Mouse (Mus musculus) stomach, embryonic 16.5 days (tissue): ENCODE results near the gene Hk1. TPM values are rescaled to one million over a fixed set of nuclear protein-coding genes. Genes with fewer than 3 reads are reported as not detected.

Source experiments
- ATAC-seq: fragments of 200-750 bp; cut with Nextera tagmentation; 2 replicates; pipeline ENCODE4 v1.8.0; 2017; ENCODE audit warnings: moderate number of reproducible peaks, moderate TSS enrichment; ENCODE audit not compliant: insufficient read depth, low FRiP score
- H3K27ac ChIP-seq: fragments of 300-500 bp; sonication (generic); 2 replicates; pipeline ENCODE4 v1.5.1; 2014; ENCODE audit warnings: low read length
- H3K27me3 ChIP-seq: fragments of 300-500 bp; sonication (generic); 2 replicates; pipeline ENCODE4 v1.6.1; 2014; ENCODE audit warnings: low read length, control low read depth, mixed read lengths; ENCODE audit not compliant: control insufficient read depth, insufficient read depth
- H3K36me3 ChIP-seq: fragments of 300-500 bp; sonication (generic); 2 replicates; pipeline ENCODE4 v1.6.1; 2014; ENCODE audit warnings: low read length; ENCODE audit not compliant: control insufficient read depth, insufficient read depth
- H3K4me1 ChIP-seq: fragments of 300-500 bp; sonication (generic); 2 replicates; pipeline ENCODE4 v1.6.1; 2014; ENCODE audit warnings: low read length, control low read depth, mixed read lengths; ENCODE audit not compliant: control insufficient read depth, insufficient read depth
- H3K4me2 ChIP-seq: fragments of 300-500 bp; sonication (generic); 2 replicates; pipeline ENCODE4 v1.6.1; 2014; ENCODE audit warnings: low read depth, low read length, mixed read lengths
- H3K4me3 ChIP-seq: fragments of 300-500 bp; sonication (generic); replicated peaks from 2 replicates; pipeline ENCODE4 v1.5.1; 2014; ENCODE audit warnings: mild to moderate bottlenecking, low read length
- H3K9ac ChIP-seq: fragments of 300-500 bp; sonication (generic); 2 replicates; pipeline ENCODE4 v1.6.1; 2014; ENCODE audit warnings: low read length
- H3K9me3 ChIP-seq: fragments of 300-500 bp; sonication (generic); replicated peaks from 2 replicates; pipeline ENCODE4 v1.6.1; 2016; ENCODE audit warnings: low read length, control low read depth; ENCODE audit not compliant: control insufficient read depth
- WGBS: fragments of 180-500 bp; shearing (Covaris S2); extraction: QIAGEN DNeasy Blood & Tissue Kit; methylation state at CpG from one replicate; pipeline ENCODE4 v1.1.7; 2014; 5-methylcytosine and 5-hydroxymethylcytosine counted together
- polyA plus RNA-seq: library from polyadenylated mRNA; unstranded; fragments of >200 nt; fragmentation: Nextera tagmentation; extraction: Ambion mirVana; gene quantifications from 2 replicates; pipeline ENCODE4 v1.2.1, GENCODE M21; 2015

Gene Hk1
- polyA plus RNA-seq, 1 experiment from 2014 or later: 55.0 TPM

DNA sequence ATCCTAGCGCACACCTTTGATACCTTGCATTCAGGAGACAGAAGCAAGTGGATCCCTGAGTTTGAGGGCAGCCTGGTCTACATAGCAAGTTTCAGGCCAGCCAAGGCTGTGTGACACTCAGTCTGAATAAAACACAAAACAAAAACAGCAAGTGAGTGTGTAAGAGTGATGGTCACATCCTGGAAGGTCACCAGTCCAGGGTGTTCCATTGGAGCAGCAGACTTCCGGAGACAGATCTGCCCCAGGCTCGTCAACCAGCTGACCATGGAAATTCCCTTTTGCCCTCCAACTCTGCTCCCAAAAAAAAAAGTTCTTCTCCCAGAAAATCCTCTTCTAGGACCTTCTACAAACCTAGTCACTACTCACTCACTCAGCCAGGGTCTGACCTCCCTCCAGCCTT is 147.9 kb downstream of the Hk1 start:
- H3K27ac ChIP-seq: 0 out of 2 replicates have a peak overlapping the region, but pooled peaks have one; percentile 14
- WGBS: 68% methylated on average over 3 of the region's 3 CpGs

GRCm38 (mm10) chr10:62231395-62231732 is 148.3 kb downstream of the Hk1 start:
- H3K4me3 ChIP-seq: peak overlapping the region; percentile 77
- H3K4me1 ChIP-seq: peaks cover 23% of the 10 kb centered on the region
- H3K9me3 ChIP-seq: no peaks in the 10 kb centered on the region
- WGBS: 3% methylated on average over 13 of the region's 13 CpGs
- no peaks in the 10 kb centered on the region for H3K36me3 ChIP-seq
- no peaks in the 10 kb centered on the region for H3K27me3 ChIP-seq
- ATAC-seq: no peak
- H3K4me2 ChIP-seq: peak overlapping the region; percentile 90
- H3K9ac ChIP-seq: peak overlapping the region; percentile 67
- H3K27ac ChIP-seq: 0 out of 2 replicates have a peak overlapping the region, but pooled peaks have one; percentile 14

More for the DNA sequence above, 147.9 kb downstream of the Hk1 start:
- Histone ChIP-seq H3K36me3 (no peaks in the 10 kb centered on the region), H3K9me3 (no peaks in the 10 kb centered on the region), H3K4me1 (peaks cover 23% of the 10 kb centered on the region), H3K27me3 (no peaks in the 10 kb centered on the region), H3K4me2 (no peak overlapping the region), H3K4me3 (no peak overlapping the region), H3K9ac (no peak overlapping the region)
- no peak for ATAC-seq

- Histone ChIP-seq H3K9me3 (no peaks in the 10 kb centered on the region), H3K9ac (peak within 1 kb of the TSS; percentile 86), H3K4me3 (peak within 1 kb of the TSS; percentile 77), H3K36me3 (no peaks in the 10 kb centered on the region), H3K27me3 (no peaks in the 10 kb centered on the region), H3K4me1 (peaks cover 23% of the 10 kb centered on the region), H3K27ac (peak within 1 kb of the TSS; percentile 15; the same call in 1 of the 2 replicates), H3K4me2 (peak within 1 kb of the TSS; percentile 90)
- under 1% methylated on average over 59 of the region's 59 CpGs for WGBS
- ATAC-seq: peak; percentile 96
Observed at GRCm38 (mm10) chr10:62230708-62231394, 148.9 kb downstream of the Hk1 start, which contains the start of gene Tspan15. TSS of gene Tspan15 (minus strand) at chr10:62231251.

- Histone ChIP-seq H3K27ac (no peak overlapping the region), H3K36me3 (no peaks in the 10 kb centered on the region), H3K4me3 (no peak overlapping the region), H3K27me3 (no peaks in the 10 kb centered on the region), H3K9ac (no peak overlapping the region; the same call in 1 of the 2 replicates), H3K9me3 (no peaks in the 10 kb centered on the region), H3K4me2 (peak overlapping the region; percentile 90), H3K4me1 (peaks cover 32% of the 10 kb centered on the region)
- 55% methylated on average over 6 of the region's 6 CpGs for WGBS
- ATAC-seq: no peak
Observed at GRCm38 (mm10) chr10:62228126-62228525, 151.6 kb downstream of the Hk1 start.

GRCm38 (mm10) chr10:62225839-62226238 is 153.9 kb downstream of the Hk1 start:
- H3K36me3 ChIP-seq: no peaks in the 10 kb centered on the region
- no peaks in the 10 kb centered on the region for H3K27me3 ChIP-seq
- peaks cover 42% of the 10 kb centered on the region for H3K4me1 ChIP-seq
- WGBS: 68% methylated on average over 7 of the region's 7 CpGs
- H3K27ac ChIP-seq: no peak overlapping the region
- no peak overlapping the region for H3K4me3 ChIP-seq
- no peak for ATAC-seq
- H3K9ac ChIP-seq: no peak overlapping the region
- H3K4me2 ChIP-seq: no peak overlapping the region
- no peaks in the 10 kb centered on the region for H3K9me3 ChIP-seq

GRCm38 (mm10) chr10:62224231-62224630 is 155.5 kb downstream of the Hk1 start:
- Histone ChIP-seq H3K27ac (peak overlapping the region; percentile 93), H3K4me1 (peaks cover 44% of the 10 kb centered on the region), H3K4me2 (no peak overlapping the region), H3K36me3 (no peaks in the 10 kb centered on the region), H3K4me3 (no peak overlapping the region), H3K9me3 (no peaks in the 10 kb centered on the region), H3K9ac (0 out of 2 replicates have a peak overlapping the region, but pooled peaks have one; percentile 23), H3K27me3 (no peaks in the 10 kb centered on the region)
- WGBS: 49% methylated on average over 6 of the region's 6 CpGs
- ATAC-seq: no peak

DNA sequence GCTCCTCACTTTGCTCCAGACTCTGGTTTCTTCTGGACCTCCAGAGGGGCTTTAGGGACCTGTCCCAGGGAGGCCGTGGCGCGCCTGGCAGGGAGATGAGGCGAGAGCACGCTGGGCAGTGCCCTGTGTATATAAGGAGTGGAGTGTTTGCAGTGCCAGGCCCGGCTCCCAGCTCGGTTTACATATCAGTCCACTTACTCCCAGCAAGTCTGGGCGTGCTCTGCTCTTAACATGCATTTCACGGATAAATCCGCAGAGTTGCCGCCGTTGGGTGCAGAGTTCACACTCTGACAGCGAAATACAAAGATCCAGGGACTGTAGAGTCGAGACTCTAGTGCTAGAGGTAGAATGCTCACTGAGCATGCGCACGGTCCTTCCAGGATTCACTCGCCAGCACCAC is 156.9 kb downstream of the Hk1 start:
- H3K4me3 ChIP-seq: no peak overlapping the region
- ATAC-seq: peak; percentile 84
- peaks cover 39% of the 10 kb centered on the region for H3K4me1 ChIP-seq
- peak overlapping the region; percentile 56 for H3K9ac ChIP-seq
- H3K27ac ChIP-seq: peak overlapping the region; percentile 93
- H3K27me3 ChIP-seq: no peaks in the 10 kb centered on the region
- 43% methylated on average over 17 of the region's 17 CpGs for WGBS
- H3K9me3 ChIP-seq: no peaks in the 10 kb centered on the region
- H3K36me3 ChIP-seq: no peaks in the 10 kb centered on the region
- H3K4me2 ChIP-seq: peak overlapping the region; percentile 36; the same call in 1 of the 2 replicates

DNA sequence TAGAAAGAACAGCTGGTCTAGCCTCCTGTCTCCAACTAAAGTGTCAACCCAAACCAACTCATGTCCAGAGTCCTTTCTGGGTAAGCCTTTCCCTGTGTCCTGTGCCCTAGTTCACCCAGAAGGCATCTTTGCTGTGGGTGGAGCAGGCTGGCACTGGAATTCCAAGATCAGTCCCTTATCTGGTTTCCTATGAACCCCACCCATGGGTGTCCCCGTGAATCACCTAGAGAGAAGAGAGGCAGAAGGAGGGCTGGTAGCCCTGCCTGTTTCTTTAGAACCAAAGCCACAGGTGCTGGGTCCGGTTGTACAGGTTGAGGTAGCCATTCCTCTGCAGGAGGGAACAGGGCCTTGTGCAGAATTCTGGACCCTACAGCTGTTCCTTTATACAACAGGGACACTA is 158.1 kb downstream of the Hk1 start:
- peaks cover 46% of the 10 kb centered on the region for H3K4me1 ChIP-seq
- no peaks in the 10 kb centered on the region for H3K36me3 ChIP-seq
- H3K27me3 ChIP-seq: no peaks in the 10 kb centered on the region
- ATAC-seq: peak; percentile 36; the same call in 1 of the 2 replicates
- H3K4me3 ChIP-seq: no peak overlapping the region
- H3K9ac ChIP-seq: no peak overlapping the region
- H3K9me3 ChIP-seq: no peaks in the 10 kb centered on the region
- peak overlapping the region; percentile 28; the same call in 1 of the 2 replicates for H3K4me2 ChIP-seq
- WGBS: 52% methylated on average over 2 of the region's 2 CpGs
- peak overlapping the region; percentile 93 for H3K27ac ChIP-seq

DNA sequence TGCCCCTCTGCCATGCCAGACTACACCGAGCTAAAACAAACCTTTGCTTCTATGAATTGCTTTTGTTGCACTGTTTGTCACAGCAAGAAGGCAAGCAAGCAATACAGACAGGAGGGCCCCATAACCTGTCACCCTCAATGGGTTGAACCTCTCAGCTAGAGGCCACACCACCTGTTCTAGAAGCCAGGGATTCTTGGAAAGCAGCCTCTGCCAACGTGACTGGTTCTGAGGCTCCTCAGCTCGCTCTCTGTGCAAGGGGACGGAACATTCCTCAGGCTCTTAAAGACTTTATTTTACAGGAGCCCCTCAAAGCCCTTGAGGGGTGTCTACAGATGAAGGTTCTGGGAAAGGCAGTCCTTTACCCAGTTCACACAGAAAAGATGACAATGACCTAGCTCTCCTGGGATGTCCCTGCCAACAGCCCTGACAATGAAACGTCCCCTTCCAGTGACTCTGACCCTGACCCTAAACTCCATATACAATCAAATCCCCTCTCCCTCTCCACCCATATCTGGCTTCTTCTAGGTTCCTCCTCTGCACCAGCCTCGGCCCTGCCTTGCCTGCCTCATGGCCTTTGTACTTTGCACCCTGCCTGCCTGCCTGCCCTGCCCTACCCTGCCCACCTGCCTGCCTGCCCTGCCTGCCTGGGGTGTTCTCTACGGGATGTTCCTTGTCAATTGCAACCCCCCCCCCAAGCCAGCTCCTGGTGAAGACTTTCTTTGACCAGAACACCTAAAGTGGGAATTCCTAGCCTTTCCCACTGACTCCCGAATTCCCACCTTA is 158.8 kb downstream of the Hk1 start:
- no peak overlapping the region for H3K4me3 ChIP-seq
- no peaks in the 10 kb centered on the region for H3K27me3 ChIP-seq
- peak overlapping the region; percentile 51; the same call in 1 of the 2 replicates for H3K9ac ChIP-seq
- H3K36me3 ChIP-seq: no peaks in the 10 kb centered on the region
- peaks cover 53% of the 10 kb centered on the region for H3K4me1 ChIP-seq
- peak; percentile 64; the same call in 1 of the 2 replicates for ATAC-seq
- H3K9me3 ChIP-seq: no peaks in the 10 kb centered on the region
- WGBS: 61% methylated on average over 8 of the region's 8 CpGs
- peak overlapping the region; percentile 93 for H3K27ac ChIP-seq
- peak overlapping the region; percentile 28; the same call in 1 of the 2 replicates for H3K4me2 ChIP-seq
